Mouse (Mus musculus): ENCODE data around the gene Acot9. TPM values are rescaled to one million over a fixed set of nuclear protein-coding genes. Genes with fewer than 3 reads are reported as not detected.
A peak's percentile ranks its signal among the peaks of the same experiment; 100 is the strongest.

Acot9 gene
- polyA plus RNA-seq (2015; fragmentation: Nextera tagmentation; extraction: Ambion mirVana): 35.4 and 38.3 TPM in 2 replicates

GRCm38 (mm10) chrX:155262235-155262914, at the start of gene Acot9:
Acot9 (plus strand) TSS chrX:155262443.
- no peaks in the 10 kb centered on the region for H3K9me3 ChIP-seq
- H3K27me3 ChIP-seq: no peaks in the 10 kb centered on the region
- H3K27ac ChIP-seq: peak within 1 kb of the TSS; percentile 51; the same call in 1 of the 2 replicates
- WGBS: 31% methylated on average over 37 of the region's 37 CpGs
- ATAC-seq (ENCODE audit: insufficient number of reproducible peaks, insufficient read depth, low FRiP score, low TSS enrichment, low read depth): peak; percentile 96
- peak within 1 kb of the TSS; percentile 55 for H3K4me3 ChIP-seq
- H3K4me1 ChIP-seq: no peaks in the 10 kb centered on the region
- H3K9ac ChIP-seq: peak within 1 kb of the TSS; percentile 71
- peak within 1 kb of the TSS; percentile 57 for H3K4me2 ChIP-seq
- no peaks in the 10 kb centered on the region for H3K36me3 ChIP-seq

- Histone ChIP-seq H3K4me2 (peak overlapping the region; percentile 57), H3K4me1 (no peaks in the 10 kb centered on the region), H3K4me3 (no peak overlapping the region), H3K27me3 (no peaks in the 10 kb centered on the region), H3K9me3 (no peaks in the 10 kb centered on the region), H3K9ac (no peak overlapping the region), H3K36me3 (no peaks in the 10 kb centered on the region), H3K27ac (no peak overlapping the region)
- ATAC-seq (ENCODE audit: insufficient number of reproducible peaks, insufficient read depth, low FRiP score, low TSS enrichment, low read depth): no peak
- 92% methylated on average over 5 of the region's 5 CpGs for WGBS
These were observed 47.7 kb upstream of the Acot9 start for GRCm38 (mm10) chrX:155214291-155215136.

GRCm38 (mm10) chrX:155215501-155216248, 46.6 kb upstream of the Acot9 start:
- peak overlapping the region; percentile 52 for H3K4me3 ChIP-seq
- H3K27me3 ChIP-seq: no peaks in the 10 kb centered on the region
- no peak overlapping the region for H3K27ac ChIP-seq
- WGBS: 33% methylated on average over 24 of the region's 24 CpGs
- peak overlapping the region; percentile 71 for H3K9ac ChIP-seq
- peak; percentile 13; the same call in 1 of the 2 replicates for ATAC-seq (ENCODE audit: insufficient number of reproducible peaks, insufficient read depth, low FRiP score, low TSS enrichment, low read depth)
- peak overlapping the region; percentile 57 for H3K4me2 ChIP-seq
- H3K4me1 ChIP-seq: no peaks in the 10 kb centered on the region
- H3K9me3 ChIP-seq: no peaks in the 10 kb centered on the region
- H3K36me3 ChIP-seq: no peaks in the 10 kb centered on the region

GRCm38 (mm10) chrX:155216271-155216670, 46.0 kb upstream of the Acot9 start, which contains the start of gene Sat1:
Sat1 (minus strand) TSS chrX:155216449.
- Histone ChIP-seq H3K4me2 (peak within 1 kb of the TSS; percentile 57), H3K9ac (peak within 1 kb of the TSS; percentile 71), H3K27me3 (no peaks in the 10 kb centered on the region), H3K4me1 (no peaks in the 10 kb centered on the region), H3K36me3 (no peaks in the 10 kb centered on the region), H3K4me3 (peak within 1 kb of the TSS; percentile 52), H3K27ac (no peak within 1 kb of the TSS), H3K9me3 (no peaks in the 10 kb centered on the region)
- peak; percentile 97 for ATAC-seq (ENCODE audit: insufficient number of reproducible peaks, insufficient read depth, low FRiP score, low TSS enrichment, low read depth)
- 15% methylated on average over 26 of the region's 26 CpGs for WGBS

- WGBS: 71% methylated on average over 2 of the region's 2 CpGs
- no peak for ATAC-seq (ENCODE audit: insufficient number of reproducible peaks, insufficient read depth, low FRiP score, low TSS enrichment, low read depth)
- Histone ChIP-seq H3K4me3 (no peak overlapping the region), H3K27ac (no peak overlapping the region), H3K27me3 (no peaks in the 10 kb centered on the region), H3K4me1 (no peaks in the 10 kb centered on the region), H3K9me3 (no peaks in the 10 kb centered on the region), H3K9ac (no peak overlapping the region), H3K36me3 (no peaks in the 10 kb centered on the region), H3K4me2 (no peak overlapping the region)
These were observed 44.0 kb upstream of the Acot9 start for GRCm38 (mm10) chrX:155218277-155218676.

- no peak for ATAC-seq (ENCODE audit: insufficient number of reproducible peaks, insufficient read depth, low FRiP score, low TSS enrichment, low read depth)
- no peaks in the 10 kb centered on the region for H3K4me1 ChIP-seq
- no peaks in the 10 kb centered on the region for H3K9me3 ChIP-seq
- no peak overlapping the region for H3K9ac ChIP-seq
- no peaks in the 10 kb centered on the region for H3K27me3 ChIP-seq
- H3K4me3 ChIP-seq: no peak overlapping the region
- no peak overlapping the region for H3K27ac ChIP-seq
- no peaks in the 10 kb centered on the region for H3K36me3 ChIP-seq
- H3K4me2 ChIP-seq: no peak overlapping the region
These were observed 5.4 kb upstream of the Acot9 start for GRCm38 (mm10) chrX:155256856-155257255.

GRCm38 (mm10) chrX:155262915-155263252, 641 bp downstream of the Acot9 start:
- Histone ChIP-seq H3K9me3 (no peaks in the 10 kb centered on the region), H3K4me2 (peak overlapping the region; percentile 57), H3K36me3 (no peaks in the 10 kb centered on the region), H3K27me3 (no peaks in the 10 kb centered on the region), H3K9ac (peak overlapping the region; percentile 71), H3K4me1 (no peaks in the 10 kb centered on the region), H3K27ac (no peak overlapping the region), H3K4me3 (peak overlapping the region; percentile 55)
- ATAC-seq (ENCODE audit: insufficient number of reproducible peaks, insufficient read depth, low FRiP score, low TSS enrichment, low read depth): no peak
- whole genome bisulfite sequencing: 36% methylated on average over 1 of the region's 1 CpGs

- no peaks in the 10 kb centered on the region for H3K9me3 ChIP-seq
- no peak overlapping the region for H3K9ac ChIP-seq
- no peak overlapping the region for H3K27ac ChIP-seq
- no peak for ATAC-seq (ENCODE audit: insufficient number of reproducible peaks, insufficient read depth, low FRiP score, low TSS enrichment, low read depth)
- H3K36me3 ChIP-seq: no peaks in the 10 kb centered on the region
- no peaks in the 10 kb centered on the region for H3K4me1 ChIP-seq
- no peak overlapping the region for H3K4me2 ChIP-seq
- no peak overlapping the region for H3K4me3 ChIP-seq
- WGBS: 65% methylated on average over 4 of the region's 4 CpGs
- no peaks in the 10 kb centered on the region for H3K27me3 ChIP-seq
These were observed 16.2 kb downstream of the Acot9 start for GRCm38 (mm10) chrX:155278483-155278882.

GRCm38 (mm10) chrX:155280427-155281044, 18.3 kb downstream of the Acot9 start:
- H3K36me3 ChIP-seq: no peaks in the 10 kb centered on the region
- no peaks in the 10 kb centered on the region for H3K9me3 ChIP-seq
- no peaks in the 10 kb centered on the region for H3K27me3 ChIP-seq
- no peak overlapping the region for H3K27ac ChIP-seq
- no peak for ATAC-seq (ENCODE audit: insufficient number of reproducible peaks, insufficient read depth, low FRiP score, low TSS enrichment, low read depth)
- no peak overlapping the region for H3K4me3 ChIP-seq
- H3K4me2 ChIP-seq: no peak overlapping the region
- no peaks in the 10 kb centered on the region for H3K4me1 ChIP-seq
- no peak overlapping the region for H3K9ac ChIP-seq
- 38% methylated on average over 1 of the region's 1 CpGs for WGBS

- Histone ChIP-seq H3K9ac (no peak overlapping the region), H3K27me3 (no peaks in the 10 kb centered on the region), H3K4me3 (no peak overlapping the region), H3K4me1 (no peaks in the 10 kb centered on the region), H3K4me2 (no peak overlapping the region), H3K27ac (no peak overlapping the region), H3K9me3 (no peaks in the 10 kb centered on the region), H3K36me3 (no peaks in the 10 kb centered on the region)
- ATAC-seq (ENCODE audit: insufficient number of reproducible peaks, insufficient read depth, low FRiP score, low TSS enrichment, low read depth): no peak
- 94% methylated on average over 2 of the region's 2 CpGs for WGBS
These were observed 44.1 kb downstream of the Acot9 start for GRCm38 (mm10) chrX:155306390-155306789.

GRCm38 (mm10) chrX:155318005-155318404, 55.8 kb downstream of the Acot9 start:
- ATAC-seq (ENCODE audit: insufficient number of reproducible peaks, insufficient read depth, low FRiP score, low TSS enrichment, low read depth): no peak
- WGBS: 44% methylated on average over 4 of the region's 4 CpGs

More at GRCm38 (mm10) chrX:155318005-155318404, 55.8 kb downstream of the Acot9 start:
- Histone ChIP-seq H3K27ac (no peak overlapping the region), H3K27me3 (no peaks in the 10 kb centered on the region), H3K4me2 (no peak overlapping the region), H3K9me3 (no peaks in the 10 kb centered on the region), H3K36me3 (no peaks in the 10 kb centered on the region), H3K9ac (no peak overlapping the region), H3K4me1 (no peaks in the 10 kb centered on the region), H3K4me3 (no peak overlapping the region)

Data from embryonic facial prominence, embryonic 13.5 days (tissue).